Mouse (Mus musculus): ENCODE data around the gene Gm10719. TPM values are rescaled to one million over a fixed set of nuclear protein-coding genes. Genes with fewer than 3 reads are reported as not detected.
"Not testable (repeated sequence)": the region's sequence is repeated elsewhere in the genome, so short reads cannot be mapped to it uniquely, and the experiment has no call there.

Gene Gm10719
- not detected in 2 replicates for polyA plus RNA-seq (2012; rRNA removed)

DNA sequence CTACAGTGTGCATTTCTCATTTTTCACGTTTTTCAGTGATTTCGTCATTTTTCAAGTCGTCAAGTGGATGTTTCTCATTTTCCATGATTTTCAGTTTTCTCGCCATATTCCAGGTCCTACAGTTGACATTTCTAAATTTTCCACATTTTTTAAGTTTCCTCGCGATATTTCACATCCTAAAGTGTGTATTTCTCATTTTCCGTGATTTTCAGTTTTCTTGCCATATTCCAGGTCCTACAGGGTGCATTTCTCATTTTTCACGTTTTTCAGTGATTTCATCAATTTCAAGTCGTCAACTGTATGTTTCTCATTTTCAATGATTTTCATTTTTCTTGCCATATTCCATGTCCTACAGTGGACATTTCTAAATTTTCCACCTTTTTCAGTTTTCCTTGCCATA lies at the start of gene Gm10719:
TSS of gene Gm10719 (plus strand) at position 301 of the 400 bp plus-strand sequence.
- H3K27me3 ChIP-seq (ENCODE audit: control insufficient read depth, insufficient read depth, low read length); H3K4me1 ChIP-seq (replicated peaks; ENCODE audit: control insufficient read depth, insufficient read depth, low read length); H3K27ac ChIP-seq (ENCODE audit: control insufficient read depth, insufficient read depth, low read length); H3K36me3 ChIP-seq (ENCODE audit: control insufficient read depth, insufficient read depth, low read length); DNase-seq; H3K4me3 ChIP-seq (ENCODE audit: control insufficient read depth, insufficient read depth, low read length): not testable (repeated sequence)
- 67% methylated on average over 1 of the region's 9 CpGs for WGBS

GRCm38 (mm10) chr9:3000445-3000972 lies 16.7 kb upstream of the Gm10719 start, which contains the start of gene Gm10722:
Gm10722 (plus strand) TSS chr9:3000922.
- DNase-seq; H3K27me3 ChIP-seq (ENCODE audit: control insufficient read depth, insufficient read depth, low read length): not testable (repeated sequence)
- 76% methylated on average over 12 of the region's 12 CpGs for whole genome bisulfite sequencing

GRCm38 (mm10) chr9:3001006-3001405 lies 16.2 kb upstream of the Gm10719 start:
- not testable (repeated sequence) for H3K36me3 ChIP-seq (ENCODE audit: control insufficient read depth, insufficient read depth, low read length); H3K27me3 ChIP-seq (ENCODE audit: control insufficient read depth, insufficient read depth, low read length); H3K27ac ChIP-seq (ENCODE audit: control insufficient read depth, insufficient read depth, low read length); H3K4me1 ChIP-seq (replicated peaks; ENCODE audit: control insufficient read depth, insufficient read depth, low read length); H3K4me3 ChIP-seq (ENCODE audit: control insufficient read depth, insufficient read depth, low read length)
- WGBS, result 69% methylated on average over 8 of the region's 8 CpGs
- DNase-seq, result peak; percentile 5

More at GRCm38 (mm10) chr9:3000445-3000972, 16.7 kb upstream of the Gm10719 start, which contains the start of gene Gm10722:
- H3K4me1 ChIP-seq (replicated peaks; ENCODE audit: control insufficient read depth, insufficient read depth, low read length); H3K4me3 ChIP-seq (ENCODE audit: control insufficient read depth, insufficient read depth, low read length); H3K27ac ChIP-seq (ENCODE audit: control insufficient read depth, insufficient read depth, low read length); H3K36me3 ChIP-seq (ENCODE audit: control insufficient read depth, insufficient read depth, low read length): not testable (repeated sequence)

GRCm38 (mm10) chr9:3001948-3002659 lies 15.1 kb upstream of the Gm10719 start:
- H3K27ac ChIP-seq (ENCODE audit: control insufficient read depth, insufficient read depth, low read length); H3K36me3 ChIP-seq (ENCODE audit: control insufficient read depth, insufficient read depth, low read length); H3K4me1 ChIP-seq (replicated peaks; ENCODE audit: control insufficient read depth, insufficient read depth, low read length); H3K4me3 ChIP-seq (ENCODE audit: control insufficient read depth, insufficient read depth, low read length); H3K27me3 ChIP-seq (ENCODE audit: control insufficient read depth, insufficient read depth, low read length): not testable (repeated sequence)
- DNase-seq, result peak; percentile 98
- WGBS, result 71% methylated on average over 9 of the region's 11 CpGs

- not testable (repeated sequence) for H3K4me3 ChIP-seq (ENCODE audit: control insufficient read depth, insufficient read depth, low read length); H3K36me3 ChIP-seq (ENCODE audit: control insufficient read depth, insufficient read depth, low read length); H3K27ac ChIP-seq (ENCODE audit: control insufficient read depth, insufficient read depth, low read length); H3K4me1 ChIP-seq (replicated peaks; ENCODE audit: control insufficient read depth, insufficient read depth, low read length); DNase-seq; H3K27me3 ChIP-seq (ENCODE audit: control insufficient read depth, insufficient read depth, low read length)
- WGBS, result 77% methylated on average over 6 of the region's 14 CpGs
Measured at GRCm38 (mm10) chr9:3002794-3003396, 14.3 kb upstream of the Gm10719 start, which contains the start of gene Gm11168. Gm11168 (plus strand) TSS chr9:3003346.

GRCm38 (mm10) chr9:3006179-3006578 lies 11.0 kb upstream of the Gm10719 start:
- 83% methylated on average over 1 of the region's 5 CpGs for WGBS
- not testable (repeated sequence) for DNase-seq

DNA sequence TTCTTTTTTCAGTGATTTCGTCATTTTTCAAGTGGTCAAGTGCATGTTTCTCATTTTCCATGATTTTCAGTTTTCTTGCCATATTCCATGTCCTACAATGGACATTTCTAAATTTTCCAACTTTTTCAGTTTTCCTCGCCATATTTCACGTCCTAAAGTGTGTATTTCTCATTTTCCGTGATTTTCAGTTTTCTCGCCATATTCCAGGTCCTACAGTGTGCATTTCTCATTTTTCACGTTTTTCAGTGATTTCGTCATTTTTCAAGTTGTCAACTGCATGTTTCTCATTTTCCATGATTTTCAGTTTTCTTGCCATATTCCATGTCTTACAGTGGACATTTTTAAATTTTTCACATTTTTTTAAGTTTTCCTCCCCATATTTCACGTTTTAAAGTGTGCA lies 10.6 kb upstream of the Gm10719 start:
- H3K36me3 ChIP-seq (ENCODE audit: control insufficient read depth, insufficient read depth, low read length); H3K27me3 ChIP-seq (ENCODE audit: control insufficient read depth, insufficient read depth, low read length); H3K4me3 ChIP-seq (ENCODE audit: control insufficient read depth, insufficient read depth, low read length); H3K27ac ChIP-seq (ENCODE audit: control insufficient read depth, insufficient read depth, low read length); H3K4me1 ChIP-seq (replicated peaks; ENCODE audit: control insufficient read depth, insufficient read depth, low read length): not testable (repeated sequence)
- WGBS, result 78% methylated on average over 8 of the region's 8 CpGs
- DNase-seq, result peak; percentile 83

More at GRCm38 (mm10) chr9:3006179-3006578, 11.0 kb upstream of the Gm10719 start:
- not testable (repeated sequence) for H3K27me3 ChIP-seq (ENCODE audit: control insufficient read depth, insufficient read depth, low read length); H3K27ac ChIP-seq (ENCODE audit: control insufficient read depth, insufficient read depth, low read length); H3K4me1 ChIP-seq (replicated peaks; ENCODE audit: control insufficient read depth, insufficient read depth, low read length); H3K4me3 ChIP-seq (ENCODE audit: control insufficient read depth, insufficient read depth, low read length); H3K36me3 ChIP-seq (ENCODE audit: control insufficient read depth, insufficient read depth, low read length)

GRCm38 (mm10) chr9:3007272-3007671 lies 9.9 kb upstream of the Gm10719 start:
- 80% methylated on average over 8 of the region's 9 CpGs for WGBS
- not testable (repeated sequence) for DNase-seq

GRCm38 (mm10) chr9:3009331-3009730 lies 7.9 kb upstream of the Gm10719 start:
- H3K27me3 ChIP-seq (ENCODE audit: control insufficient read depth, insufficient read depth, low read length); DNase-seq; H3K4me3 ChIP-seq (ENCODE audit: control insufficient read depth, insufficient read depth, low read length); H3K4me1 ChIP-seq (replicated peaks; ENCODE audit: control insufficient read depth, insufficient read depth, low read length); H3K36me3 ChIP-seq (ENCODE audit: control insufficient read depth, insufficient read depth, low read length); H3K27ac ChIP-seq (ENCODE audit: control insufficient read depth, insufficient read depth, low read length): not testable (repeated sequence)
- no CpG with 5 or more reads among the region's 5 CpGs for WGBS

More at GRCm38 (mm10) chr9:3007272-3007671, 9.9 kb upstream of the Gm10719 start:
- H3K36me3 ChIP-seq (ENCODE audit: control insufficient read depth, insufficient read depth, low read length); H3K4me3 ChIP-seq (ENCODE audit: control insufficient read depth, insufficient read depth, low read length); H3K4me1 ChIP-seq (replicated peaks; ENCODE audit: control insufficient read depth, insufficient read depth, low read length); H3K27me3 ChIP-seq (ENCODE audit: control insufficient read depth, insufficient read depth, low read length); H3K27ac ChIP-seq (ENCODE audit: control insufficient read depth, insufficient read depth, low read length): not testable (repeated sequence)

DNA sequence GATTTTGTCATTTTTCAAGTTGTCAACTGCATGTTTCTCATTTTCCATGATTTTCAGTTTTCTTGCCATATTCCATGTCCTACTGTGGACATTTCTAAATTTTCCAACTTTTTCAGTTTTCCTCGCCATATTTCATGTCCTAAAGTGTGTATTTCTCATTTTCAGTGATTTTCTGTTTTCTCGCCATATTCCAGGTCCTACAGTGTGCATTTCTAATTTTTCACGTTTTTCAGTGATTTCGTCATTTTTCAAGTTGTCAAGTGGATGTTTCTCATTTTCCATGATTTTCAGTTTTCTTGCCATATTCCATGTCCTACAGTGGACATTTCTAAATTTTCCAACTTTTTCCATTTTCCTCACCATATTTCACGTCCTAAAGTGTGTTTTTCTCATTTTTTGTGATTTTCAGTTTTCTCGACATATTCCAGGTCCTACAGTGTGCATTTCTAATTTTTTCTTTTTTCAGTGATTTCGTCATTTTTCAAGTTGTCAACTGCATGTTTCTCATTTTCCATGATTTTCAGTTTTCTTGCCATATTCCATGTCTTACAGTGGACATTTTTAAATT lies 5.1 kb upstream of the Gm10719 start:
- not testable (repeated sequence) for H3K36me3 ChIP-seq (ENCODE audit: control insufficient read depth, insufficient read depth, low read length); DNase-seq; H3K27ac ChIP-seq (ENCODE audit: control insufficient read depth, insufficient read depth, low read length); H3K27me3 ChIP-seq (ENCODE audit: control insufficient read depth, insufficient read depth, low read length); H3K4me3 ChIP-seq (ENCODE audit: control insufficient read depth, insufficient read depth, low read length); H3K4me1 ChIP-seq (replicated peaks; ENCODE audit: control insufficient read depth, insufficient read depth, low read length)
- 84% methylated on average over 3 of the region's 7 CpGs for WGBS
